Mouse (Mus musculus): ENCODE data around the gene Selplg. TPM values are rescaled to one million over a fixed set of nuclear protein-coding genes. Genes with fewer than 3 reads are reported as not detected.

Selplg gene
- total and polyA plus RNA-seq, 2 experiments from 2014 or later: 1.8 to 2.8 TPM

DNA sequence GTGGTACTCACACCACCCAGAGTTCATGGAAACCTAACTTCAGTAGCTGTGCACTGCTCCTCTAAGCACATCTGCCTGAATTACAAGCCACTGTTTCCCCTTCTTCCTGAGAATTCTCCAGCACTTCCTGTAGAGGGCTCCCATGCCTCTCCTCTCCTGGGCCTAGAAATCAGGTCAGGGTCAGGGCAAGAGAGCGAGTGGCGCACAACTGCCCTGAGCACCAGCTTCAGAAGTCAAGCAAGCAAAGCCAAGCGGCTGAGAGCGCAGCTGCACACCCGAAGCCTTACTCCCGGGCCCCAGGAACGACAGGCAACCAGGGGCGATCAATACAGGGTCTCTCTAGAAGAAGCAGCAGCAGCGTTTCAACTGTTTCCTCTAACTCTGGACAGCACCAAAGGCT is 15.2 kb upstream of the Selplg start:
- DNase-seq (ENCODE audit: low spot score) (no peak), ATAC-seq (no peak)
- no peak overlapping the region for H3K4me2 ChIP-seq (ENCODE audit: low read depth, low read length)
- 85% methylated on average over 9 of the region's 9 CpGs for WGBS
- H3K9me3 ChIP-seq (ENCODE audit: low read length): no peaks in the 10 kb centered on the region
- peaks cover 67% of the 10 kb centered on the region for H3K36me3 ChIP-seq (ENCODE audit: insufficient read depth, low read length)
- no peak overlapping the region for H3K9ac ChIP-seq (replicated peaks; ENCODE audit: low read length)
- no peak overlapping the region for H3K27ac ChIP-seq
- H3K4me1 ChIP-seq (ENCODE audit: insufficient read depth, low read length): no peaks in the 10 kb centered on the region
- H3K27me3 ChIP-seq (ENCODE audit: insufficient read depth, low read length): no peaks in the 10 kb centered on the region
- no peak overlapping the region for H3K4me3 ChIP-seq (ENCODE audit: low read length)
- TF ChIP-seq CTCF (IDR thresholded peaks at IDR 0.05; ENCODE audit: low read depth): no peak

DNA sequence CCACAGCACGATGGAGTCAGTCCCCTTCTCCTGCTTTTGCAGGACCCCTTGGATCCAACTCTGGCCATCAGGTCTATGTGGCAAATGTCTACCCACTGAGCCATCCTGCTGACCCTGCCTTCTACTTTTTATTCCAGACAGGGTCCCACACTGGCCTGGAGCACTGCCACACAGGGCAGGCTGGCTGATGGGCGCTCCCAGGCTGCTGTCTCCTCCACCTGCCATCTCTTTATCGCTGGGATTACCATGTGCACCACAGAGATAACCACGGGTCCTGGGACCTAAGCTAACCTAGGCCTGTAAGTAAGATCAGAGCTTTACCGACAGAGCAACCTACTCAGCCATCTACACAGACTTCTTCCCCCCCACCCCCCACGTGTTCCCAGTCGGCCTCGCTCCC is 14.2 kb upstream of the Selplg start:
- Histone ChIP-seq H3K27ac (no peak overlapping the region), H3K4me2 (ENCODE audit: low read depth, low read length) (no peak overlapping the region), H3K4me3 (ENCODE audit: low read length) (no peak overlapping the region), H3K27me3 (ENCODE audit: insufficient read depth, low read length) (no peaks in the 10 kb centered on the region), H3K4me1 (ENCODE audit: insufficient read depth, low read length) (no peaks in the 10 kb centered on the region), H3K9ac (replicated peaks; ENCODE audit: low read length) (no peak overlapping the region), H3K9me3 (ENCODE audit: low read length) (no peaks in the 10 kb centered on the region), H3K36me3 (ENCODE audit: insufficient read depth, low read length) (peaks cover 75% of the 10 kb centered on the region)
- 93% methylated on average over 8 of the region's 8 CpGs for WGBS
- ATAC-seq (no peak), DNase-seq (ENCODE audit: low spot score) (no peak)
- no peak for TF ChIP-seq CTCF (IDR thresholded peaks at IDR 0.05; ENCODE audit: low read depth)

DNA sequence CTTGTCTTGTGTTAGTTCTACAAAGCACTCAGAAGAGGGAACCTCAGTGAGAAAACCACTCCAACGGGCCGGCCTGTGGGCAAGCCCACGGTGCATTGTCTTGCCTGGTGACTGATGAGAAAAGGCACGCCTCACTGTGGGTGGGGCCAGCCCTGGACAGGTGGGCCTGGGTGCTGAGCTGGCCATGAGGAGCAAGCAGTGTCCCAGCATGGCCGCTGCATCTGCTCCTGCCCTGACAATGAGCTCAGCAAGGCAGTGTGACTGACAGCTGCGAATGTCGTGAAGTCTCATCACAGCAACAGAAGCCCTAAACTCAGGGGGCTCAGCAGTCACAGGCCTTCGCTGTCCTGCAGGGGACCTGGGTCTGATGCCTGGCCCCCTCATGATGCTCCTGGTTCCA is 13.2 kb upstream of the Selplg start:
- Histone ChIP-seq H3K4me1 (ENCODE audit: insufficient read depth, low read length) (no peaks in the 10 kb centered on the region), H3K9ac (replicated peaks; ENCODE audit: low read length) (no peak overlapping the region), H3K9me3 (ENCODE audit: low read length) (no peaks in the 10 kb centered on the region), H3K27ac (no peak overlapping the region), H3K27me3 (ENCODE audit: insufficient read depth, low read length) (no peaks in the 10 kb centered on the region), H3K4me3 (ENCODE audit: low read length) (no peak overlapping the region), H3K4me2 (ENCODE audit: low read depth, low read length) (no peak overlapping the region), H3K36me3 (ENCODE audit: insufficient read depth, low read length) (peaks cover 72% of the 10 kb centered on the region)
- TF ChIP-seq CTCF (IDR thresholded peaks at IDR 0.05; ENCODE audit: low read depth): no peak
- ATAC-seq (no peak), DNase-seq (ENCODE audit: low spot score) (no peak)
- 89% methylated on average over 8 of the region's 8 CpGs for WGBS

DNA sequence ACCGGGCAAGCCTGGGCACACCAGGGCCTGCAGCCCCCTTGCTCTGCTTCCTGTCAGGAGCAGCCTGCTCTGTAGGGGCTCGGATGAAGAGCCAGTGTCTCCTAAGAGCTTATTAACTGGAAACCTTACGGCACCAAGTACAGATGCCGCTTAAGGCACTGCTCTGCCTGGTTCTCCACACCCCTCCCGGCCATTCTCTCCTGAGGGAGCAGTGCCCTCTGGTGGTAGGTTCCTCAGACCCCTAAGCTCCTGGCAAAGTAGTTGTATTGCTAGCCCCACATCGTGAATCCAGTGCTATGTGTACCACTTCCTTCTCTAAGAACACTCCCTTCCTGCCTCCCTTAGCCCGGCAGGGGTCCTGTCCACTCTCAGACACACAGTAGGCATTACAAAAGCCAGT is 12.3 kb upstream of the Selplg start:
- Histone ChIP-seq H3K9ac (replicated peaks; ENCODE audit: low read length) (no peak overlapping the region), H3K36me3 (ENCODE audit: insufficient read depth, low read length) (peaks cover 64% of the 10 kb centered on the region), H3K4me2 (ENCODE audit: low read depth, low read length) (no peak overlapping the region), H3K9me3 (ENCODE audit: low read length) (no peaks in the 10 kb centered on the region), H3K4me3 (ENCODE audit: low read length) (no peak overlapping the region), H3K4me1 (ENCODE audit: insufficient read depth, low read length) (no peaks in the 10 kb centered on the region), H3K27me3 (ENCODE audit: insufficient read depth, low read length) (no peaks in the 10 kb centered on the region), H3K27ac (no peak overlapping the region)
- ATAC-seq: peak; percentile 10; the same call in 1 of the 2 replicates
- peak; percentile 69 for DNase-seq (ENCODE audit: low spot score)
- TF ChIP-seq CTCF (IDR thresholded peaks at IDR 0.05; ENCODE audit: low read depth): peak; percentile 75
- WGBS: 67% methylated on average over 7 of the region's 7 CpGs

DNA sequence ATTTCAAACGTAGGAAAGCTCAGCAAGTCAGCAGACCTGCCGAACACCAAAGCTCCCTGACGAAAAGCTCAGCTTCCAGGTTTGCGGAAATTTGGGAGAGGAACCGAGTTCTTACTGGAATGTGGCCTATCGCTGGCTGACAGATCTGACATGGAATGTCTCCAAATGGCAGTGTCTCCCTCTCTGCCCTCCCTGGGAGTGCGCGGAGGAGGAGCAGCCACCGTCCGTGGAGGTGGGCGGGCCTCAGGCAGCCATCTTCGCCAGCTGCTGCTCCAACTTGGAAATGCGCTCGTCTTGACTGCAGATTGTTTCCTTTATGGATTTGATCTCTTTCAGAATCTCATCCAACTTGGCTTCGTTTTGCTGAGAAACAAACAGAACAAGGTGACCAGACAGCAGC is 11.7 kb upstream of the Selplg start:
- no peaks in the 10 kb centered on the region for H3K9me3 ChIP-seq (ENCODE audit: low read length)
- H3K4me2 ChIP-seq (ENCODE audit: low read depth, low read length): no peak overlapping the region
- no peak for TF ChIP-seq CTCF (IDR thresholded peaks at IDR 0.05; ENCODE audit: low read depth)
- no peak for DNase-seq (ENCODE audit: low spot score)
- no peaks in the 10 kb centered on the region for H3K4me1 ChIP-seq (ENCODE audit: insufficient read depth, low read length)
- ATAC-seq: no peak
- 83% methylated on average over 15 of the region's 15 CpGs for WGBS
- no peak overlapping the region for H3K9ac ChIP-seq (replicated peaks; ENCODE audit: low read length)
- H3K27me3 ChIP-seq (ENCODE audit: insufficient read depth, low read length): no peaks in the 10 kb centered on the region
- H3K27ac ChIP-seq: no peak overlapping the region
- no peak overlapping the region for H3K4me3 ChIP-seq (ENCODE audit: low read length)
- H3K36me3 ChIP-seq (ENCODE audit: insufficient read depth, low read length): peaks cover 62% of the 10 kb centered on the region

DNA sequence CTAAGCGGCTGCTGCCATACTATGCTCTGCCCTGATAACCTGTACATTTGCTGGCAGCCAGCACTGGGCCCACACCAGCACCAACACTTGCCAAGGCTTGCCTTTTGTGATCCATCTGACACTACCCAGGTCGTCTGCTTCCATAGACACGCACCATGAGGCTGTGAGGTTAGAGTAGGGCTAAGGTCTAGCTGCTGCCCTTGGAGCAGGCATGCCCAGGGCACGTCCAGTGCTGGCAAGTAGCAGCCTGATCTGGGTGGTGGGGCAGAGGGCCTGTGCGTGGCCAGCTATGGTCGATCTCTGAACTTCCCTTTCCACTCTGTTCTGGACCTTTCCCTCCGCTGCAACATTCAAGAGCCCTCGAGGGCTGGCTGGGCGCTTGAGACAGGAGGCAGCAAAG is 10.5 kb upstream of the Selplg start:
- no peak for TF ChIP-seq CTCF (IDR thresholded peaks at IDR 0.05; ENCODE audit: low read depth)
- H3K4me3 ChIP-seq (ENCODE audit: low read length): no peak overlapping the region
- no peaks in the 10 kb centered on the region for H3K9me3 ChIP-seq (ENCODE audit: low read length)
- WGBS: 90% methylated on average over 9 of the region's 9 CpGs
- no peak overlapping the region for H3K9ac ChIP-seq (replicated peaks; ENCODE audit: low read length)
- H3K27me3 ChIP-seq (ENCODE audit: insufficient read depth, low read length): no peaks in the 10 kb centered on the region
- no peak for ATAC-seq
- no peak for DNase-seq (ENCODE audit: low spot score)
- no peak overlapping the region for H3K27ac ChIP-seq
- peaks cover 58% of the 10 kb centered on the region for H3K36me3 ChIP-seq (ENCODE audit: insufficient read depth, low read length)
- H3K4me2 ChIP-seq (ENCODE audit: low read depth, low read length): no peak overlapping the region
- no peaks in the 10 kb centered on the region for H3K4me1 ChIP-seq (ENCODE audit: insufficient read depth, low read length)

DNA sequence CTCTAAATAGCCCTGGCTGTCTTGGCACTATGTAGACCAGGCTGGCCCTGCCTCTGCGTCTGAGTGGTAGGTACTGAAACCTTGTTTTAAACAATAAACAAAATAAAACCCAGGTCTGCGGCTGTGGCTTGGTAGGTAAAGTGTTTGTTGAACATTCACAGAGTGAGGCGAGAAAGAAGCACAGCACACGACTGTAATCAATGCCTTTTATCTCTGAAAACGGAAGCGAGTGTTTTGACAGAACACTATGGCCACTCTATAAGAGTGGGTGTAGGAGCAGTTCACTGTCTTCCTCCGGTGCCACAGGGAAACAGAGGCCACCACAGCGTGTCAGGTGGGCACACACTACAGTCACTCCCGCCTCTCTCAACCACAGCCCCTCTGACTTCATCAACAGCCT is 9.8 kb upstream of the Selplg start:
- no peak for DNase-seq (ENCODE audit: low spot score)
- ATAC-seq: no peak

More for the DNA sequence above, 9.8 kb upstream of the Selplg start:
- WGBS: 91% methylated on average over 9 of the region's 9 CpGs
- Histone ChIP-seq H3K4me3 (ENCODE audit: low read length) (no peak overlapping the region), H3K4me1 (ENCODE audit: insufficient read depth, low read length) (no peaks in the 10 kb centered on the region), H3K9ac (replicated peaks; ENCODE audit: low read length) (no peak overlapping the region), H3K36me3 (ENCODE audit: insufficient read depth, low read length) (peaks cover 52% of the 10 kb centered on the region), H3K9me3 (ENCODE audit: low read length) (no peaks in the 10 kb centered on the region), H3K27me3 (ENCODE audit: insufficient read depth, low read length) (no peaks in the 10 kb centered on the region), H3K27ac (no peak overlapping the region), H3K4me2 (ENCODE audit: low read depth, low read length) (no peak overlapping the region)
- TF ChIP-seq CTCF (IDR thresholded peaks at IDR 0.05; ENCODE audit: low read depth): no peak
